Comparison of ENCODE assay signal across 8 mouse cellular contexts in genomic region chr3:88177106-88177505, GRCm38 (mm10). TPM values are rescaled to one million over a fixed set of nuclear protein-coding genes. Genes with fewer than 3 reads are reported as not detected.
DNase-seq lines count a peak whose midpoint lies in the region; ATAC-seq and TF ChIP-seq lines count a peak whose summit lies in the region.

No protein-coding gene starts in this region.

- H3K4me1 ChIP-seq in erythroblast, embryonic 14.5 days (ENCODE audit: control insufficient read depth) = peaks cover 17% of the 10 kb centered on the region
- peaks cover 4% of the 10 kb centered on the region; the same call in 1 of the 2 replicates for H3K4me1 ChIP-seq in hindbrain, postnatal 0 days (ENCODE audit: insufficient read depth, low read length)
- peaks cover 8% of the 10 kb centered on the region for H3K4me1 ChIP-seq in neural tube, embryonic 13.5 days (replicated peaks)

- no peaks in the 10 kb centered on the region for H3K9me3 ChIP-seq in erythroblast, embryonic 14.5 days (ENCODE audit: control insufficient read depth, low read length)
- H3K9me3 ChIP-seq in hindbrain, postnatal 0 days (ENCODE audit: low read length) = no peaks in the 10 kb centered on the region
- no peaks in the 10 kb centered on the region for H3K9me3 ChIP-seq in neural tube, embryonic 13.5 days

- peaks cover 24% of the 10 kb centered on the region for H3K36me3 ChIP-seq in erythroblast, embryonic 14.5 days (ENCODE audit: control insufficient read depth)
- H3K36me3 ChIP-seq in hindbrain, postnatal 0 days (ENCODE audit: insufficient read depth, low read length) = no peaks in the 10 kb centered on the region
- peaks cover 20% of the 10 kb centered on the region for H3K36me3 ChIP-seq in neural tube, embryonic 13.5 days

- peak overlapping the region; percentile 66 for H3K4me2 ChIP-seq in hindbrain, postnatal 0 days (ENCODE audit: low read depth, low read length)
- H3K4me2 ChIP-seq in neural tube, embryonic 13.5 days = peak overlapping the region; percentile 65

- H3K27ac ChIP-seq in hindbrain, postnatal 0 days = peak overlapping the region; percentile 97
- H3K27ac ChIP-seq in neural tube, embryonic 13.5 days (replicated peaks) = peak overlapping the region; percentile 99

- TF ChIP-seq CTCF in hindbrain, postnatal 0 days (IDR thresholded peaks at IDR 0.05; ENCODE audit: low read depth) = no peak

- no peak for ATAC-seq in erythroblast, adult 5-6 weeks (replicated peaks; ENCODE audit: low FRiP score, poor library complexity, severe bottlenecking)
- no peak for ATAC-seq in hindbrain, postnatal 0 days
- no peak for ATAC-seq in neural tube, embryonic 13.5 days (ENCODE audit: low read depth)

- peak; percentile 47 to 49 for DNase-seq in B cell, adult 2 months
- peak; percentile 81 for DNase-seq in fibroblast of lung, adult 2 months (ENCODE audit: low read depth)
- DNase-seq in hindbrain, postnatal 0 days (ENCODE audit: low spot score) = no peak
- DNase-seq in urinary bladder, adult 18-20 months (ENCODE audit: low spot score in 2 of 2) = no peak
- DNase-seq in layer of hippocampus, postnatal 10 days (ENCODE audit: low spot score in 2 of 2) = no peak

- 68% methylated on average over 5 of the region's 5 CpGs for WGBS in hindbrain, postnatal 0 days
- WGBS in neural tube, embryonic 13.5 days = 73% methylated on average over 5 of the region's 5 CpGs

- H3K9ac ChIP-seq in hindbrain, postnatal 0 days (replicated peaks; ENCODE audit: low read length) = peak overlapping the region; percentile 59
- H3K9ac ChIP-seq in neural tube, embryonic 13.5 days = peak overlapping the region; percentile 79

- H3K4me3 ChIP-seq in erythroblast, embryonic 14.5 days (replicated peaks) = peak overlapping the region; percentile 67
- H3K4me3 ChIP-seq in hindbrain, postnatal 0 days (ENCODE audit: low read length) = peak overlapping the region; percentile 51
- peak overlapping the region; percentile 56 for H3K4me3 ChIP-seq in neural tube, embryonic 13.5 days

- peaks cover 5% of the 10 kb centered on the region for H3K27me3 ChIP-seq in erythroblast, embryonic 14.5 days (ENCODE audit: control insufficient read depth)
- H3K27me3 ChIP-seq in hindbrain, postnatal 0 days (ENCODE audit: insufficient read depth, low read length) = no peaks in the 10 kb centered on the region
- peaks cover 4% of the 10 kb centered on the region; the same call in 1 of the 2 replicates for H3K27me3 ChIP-seq in neural tube, embryonic 13.5 days

RNA-seq across cellular contexts. Expression of gene Mef2d, which starts 34.9 kb away (rescaled TPM):
- polyA plus RNA-seq in erythroblast, embryonic 14.5 days (2012) = 2.6 and 3.4 TPM in 2 replicates
- total RNA-seq in erythroblast, adult 5-6 weeks (2015; ENCODE audit: low replicate concordance) = 38.2 and 38.7 TPM in 2 replicates
- total RNA-seq in erythroblast, adult 5-6 weeks (2017; ENCODE audit: low replicate concordance) = 11.3 and 19.8 TPM in 2 replicates
- total RNA-seq in hindbrain, postnatal 0 days (2014; rRNA removed) = 44.0 and 50.3 TPM in 2 replicates
- polyA plus RNA-seq in hindbrain, postnatal 0 days (2015; fragmentation: Nextera tagmentation; extraction: Ambion mirVana) = 13.4 and 19.2 TPM in 2 replicates
- polyA plus RNA-seq in neural tube, embryonic 13.5 days (2015; fragmentation: Nextera tagmentation; extraction: Ambion mirVana) = 15.9 and 19.4 TPM in 2 replicates
- 100 to 1,000 TPM; 125 to 126 TPM for total RNA-seq in layer of hippocampus, postnatal 10 days (2021)

Comparison
In these comparisons a context has a peak if more than half of its experiments do, and no peak if none do; other contexts are left out.
1. DNase-seq: peak in B cell, adult 2 months (2 of 2) and fibroblast of lung, adult 2 months (single experiment); none in hindbrain, postnatal 0 days (single experiment), urinary bladder, adult 18-20 months (0 of 2) and layer of hippocampus, postnatal 10 days (0 of 2).
2. Peak in every context shown above with its lines, with median percentiles within 50 percentile points of each other: H3K4me3 ChIP-seq.